Comparison of ENCODE assay signal across 17 mouse cellular contexts in genomic region chr9:37546889-37547288, GRCm38 (mm10). TPM values are rescaled to one million over a fixed set of nuclear protein-coding genes. Genes with fewer than 3 reads are reported as not detected.
DNase-seq lines count a peak whose midpoint lies in the region; ATAC-seq and TF ChIP-seq lines count a peak whose summit lies in the region.
"Had no signal": no experiment of that assay in that cellular context is flagged by ENCODE, and none has a peak within 500 bp of the region (broad histone marks: within the 10 kb centered on the region; RNA-seq: fewer than 3 reads in every experiment).

No protein-coding gene starts in this region.

- H3K9ac ChIP-seq in kidney, postnatal 0 days (ENCODE audit: low read depth, low read length), result no peak overlapping the region
- H3K9ac ChIP-seq: forebrain, embryonic 15.5 days; intestine, embryonic 15.5 days; midbrain, embryonic 13.5 days had no signal

- no peaks in the 10 kb centered on the region for H3K36me3 ChIP-seq in kidney, postnatal 0 days (ENCODE audit: insufficient read depth, low read length)
- H3K36me3 ChIP-seq: forebrain, embryonic 15.5 days; hindbrain, embryonic 10.5 days; intestine, embryonic 15.5 days; limb, embryonic 12.5 days; midbrain, embryonic 13.5 days had no signal

- intact Hi-C loops in left cerebral cortex, postnatal 10 days (cut with DNase I), result no loop called here

- no peak overlapping the region for H3K4me2 ChIP-seq in kidney, postnatal 0 days (ENCODE audit: low read length)
- H3K4me2 ChIP-seq: forebrain, embryonic 15.5 days; intestine, embryonic 15.5 days; limb, embryonic 12.5 days; midbrain, embryonic 13.5 days had no signal

- TF ChIP-seq CTCF in kidney, postnatal 0 days (IDR thresholded peaks at IDR 0.05; ENCODE audit: low read depth), result peak; percentile 45

- WGBS in kidney, postnatal 0 days, result 75% methylated on average over 1 of the region's 1 CpGs

- peaks cover 20% of the 10 kb centered on the region for H3K27me3 ChIP-seq in kidney, postnatal 0 days (ENCODE audit: insufficient read depth, low read length)

- H3K4me1 ChIP-seq in kidney, postnatal 0 days (replicated peaks; ENCODE audit: insufficient read depth, low read length), result peaks cover 12% of the 10 kb centered on the region

- no peak overlapping the region for H3K4me3 ChIP-seq in kidney, postnatal 0 days (replicated peaks; ENCODE audit: low read depth, low read length)
- H3K4me3 ChIP-seq: forebrain, embryonic 15.5 days; hindbrain, embryonic 10.5 days; intestine, embryonic 15.5 days; limb, embryonic 12.5 days; midbrain, embryonic 13.5 days had no signal

- no peaks in the 10 kb centered on the region for H3K9me3 ChIP-seq in kidney, postnatal 0 days (replicated peaks; ENCODE audit: low read length)
- H3K9me3 ChIP-seq: forebrain, embryonic 15.5 days; G1E; hindbrain, embryonic 10.5 days; intestine, embryonic 15.5 days; limb, embryonic 12.5 days; midbrain, embryonic 13.5 days had no signal

- no peak overlapping the region for H3K27ac ChIP-seq in kidney, postnatal 0 days
- H3K27ac ChIP-seq: forebrain, embryonic 15.5 days; hindbrain, embryonic 10.5 days; intestine, embryonic 15.5 days; limb, embryonic 12.5 days; midbrain, embryonic 13.5 days had no signal

- ATAC-seq in CD4-positive, CD25-positive, alpha-beta regulatory T cell, adult 4 months, result no peak
- ATAC-seq in kidney, postnatal 0 days (replicated peaks; ENCODE audit: low FRiP score, low read depth), result no peak
- ATAC-seq: forebrain, embryonic 15.5 days; intestine, embryonic 15.5 days; midbrain, embryonic 13.5 days had no signal

- peak; percentile 20 for DNase-seq in CD4-positive, CD25-positive, alpha-beta regulatory T cell, adult 2 months (ENCODE audit: low read depth, low spot score)
- no peak for DNase-seq in kidney, postnatal 0 days (ENCODE audit: low spot score)
- DNase-seq in kidney, adult 11 months, result no peak
- DNase-seq in lung, postnatal 36 days, result peak; percentile 64
- DNase-seq in lung, postnatal 14 days, result no peak
- DNase-seq in induced T-regulatory cell, adult 2 months (ENCODE audit: low read depth), result peak; percentile 32
- DNase-seq in left cerebral cortex, postnatal 10 days (ENCODE audit: extremely low spot score in 1 of 2, low spot score in 2 of 2), result no peak
- DNase-seq: adrenal gland, postnatal 25 days; cerebellum, adult 9-10 months; thymus, postnatal 25 days had no signal

RNA-seq across cellular contexts. Expression of gene Nrgn, which starts 5.8 kb away (rescaled TPM):
- polyA plus RNA-seq in CD4-positive, CD25-positive, alpha-beta regulatory T cell, adult 4 months (2017; shearing (Covaris generic)), result under 1 TPM; 0.51 to 0.86 TPM
- 3.3 and 3.6 TPM in 2 replicates for polyA plus RNA-seq in kidney, postnatal 0 days (2015; fragmentation: Nextera tagmentation; extraction: Ambion mirVana)
- 1,000 to 10,000 TPM; 1,798 to 1,800 TPM for total RNA-seq in left cerebral cortex, postnatal 10 days (2021)

RNA-seq across cellular contexts. Expression of gene Vsig2, which starts 7.8 kb away (rescaled TPM):
- polyA plus RNA-seq in CD4-positive, CD25-positive, alpha-beta regulatory T cell, adult 4 months (2017; shearing (Covaris generic)), result not detected
- 4.2 and 5.5 TPM in 2 replicates for polyA plus RNA-seq in kidney, postnatal 0 days (2015; fragmentation: Nextera tagmentation; extraction: Ambion mirVana)
- 1 to 10 TPM; 3.3 to 4.1 TPM for total RNA-seq in left cerebral cortex, postnatal 10 days (2021)
- polyA plus RNA-seq: G1E had no signal

RNA-seq across cellular contexts. Expression of gene Siae, which starts 8.6 kb away (rescaled TPM):
- 10 to 100 TPM; 17.2 to 17.7 TPM for polyA plus RNA-seq in CD4-positive, CD25-positive, alpha-beta regulatory T cell, adult 4 months (2017; shearing (Covaris generic))
- 10.2 and 10.6 TPM in 2 replicates for polyA plus RNA-seq in kidney, postnatal 0 days (2015; fragmentation: Nextera tagmentation; extraction: Ambion mirVana)
- total RNA-seq in left cerebral cortex, postnatal 10 days (2021), result 10 to 100 TPM; 13.6 to 16.3 TPM

RNA-seq across cellular contexts. Expression of gene Esam, which starts 19.0 kb away (rescaled TPM):
- polyA plus RNA-seq in CD4-positive, CD25-positive, alpha-beta regulatory T cell, adult 4 months (2017; shearing (Covaris generic)), result not detected
- polyA plus RNA-seq in kidney, postnatal 0 days (2015; fragmentation: Nextera tagmentation; extraction: Ambion mirVana), result 68.5 and 70.7 TPM in 2 replicates
- 10 to 100 TPM; 29.5 to 29.6 TPM for total RNA-seq in left cerebral cortex, postnatal 10 days (2021)
- total RNA-seq: G1E had no signal
- polyA plus RNA-seq: G1E had no signal

RNA-seq across cellular contexts. Expression of gene Msantd2, which starts 57.8 kb away (rescaled TPM):
- 10 to 100 TPM in 1 of 2 experiments, 1 to 10 TPM in 1; 8.3 to 13.7 TPM for polyA plus RNA-seq in CD4-positive, CD25-positive, alpha-beta regulatory T cell, adult 4 months (2017; shearing (Covaris generic))
- polyA plus RNA-seq in kidney, postnatal 0 days (2015; fragmentation: Nextera tagmentation; extraction: Ambion mirVana), result 15.1 and 16.9 TPM in 2 replicates
- total RNA-seq in left cerebral cortex, postnatal 10 days (2021), result 10 to 100 TPM; 21.8 to 24.6 TPM

Comparison
In these comparisons a context has a peak if more than half of its experiments do, and no peak if none do; other contexts are left out.
1. DNase-seq: peak in CD4-positive, CD25-positive, alpha-beta regulatory T cell, adult 2 months (single experiment), lung, postnatal 36 days (single experiment) and induced T-regulatory cell, adult 2 months (single experiment); none in kidney, postnatal 0 days (single experiment), kidney, adult 11 months (single experiment), lung, postnatal 14 days (single experiment) and left cerebral cortex, postnatal 10 days (0 of 2).